Mouse (Mus musculus) myocyte (in vitro differentiated cells): Measurements from ENCODE around the gene Celsr2.

Experiments used
- CEBPB ChIP-seq: IDR thresholded peaks from 2 replicates; pipeline ENCODE4 v1.6.1; 2011; ENCODE audit warnings: mild to moderate bottlenecking, moderate library complexity; ENCODE audit not compliant: poor library complexity, insufficient read depth, severe bottlenecking
- E2F4 ChIP-seq: IDR thresholded peaks from one replicate; pipeline ENCODE4 v1.6.1; 2011; ENCODE audit warnings: mild to moderate bottlenecking, control low read depth, moderate library complexity; ENCODE audit not compliant: insufficient read depth
- MAX ChIP-seq: IDR thresholded peaks from one replicate; pipeline ENCODE4 v1.6.1; 2011; ENCODE audit warnings: low read depth, mild to moderate bottlenecking, control low read depth
- MYOD1 ChIP-seq, 3 experiments: IDR thresholded peaks; one replicate each; pipeline ENCODE4 v1.6.1; 2011; ENCODE audit warnings: control low read depth in 2 of 3, low read depth in 2 of 3, mild to moderate bottlenecking in 2 of 3, moderate library complexity in 1 of 3; ENCODE audit not compliant: insufficient read length in 2 of 3, control insufficient read depth in 1 of 3
- POLR2A ChIP-seq: IDR thresholded peaks from one replicate; pipeline ENCODE4 v1.6.1; 2011; ENCODE audit warnings: low read depth, mild to moderate bottlenecking, control low read depth, moderate library complexity; ENCODE audit not compliant: insufficient read length

DNA sequence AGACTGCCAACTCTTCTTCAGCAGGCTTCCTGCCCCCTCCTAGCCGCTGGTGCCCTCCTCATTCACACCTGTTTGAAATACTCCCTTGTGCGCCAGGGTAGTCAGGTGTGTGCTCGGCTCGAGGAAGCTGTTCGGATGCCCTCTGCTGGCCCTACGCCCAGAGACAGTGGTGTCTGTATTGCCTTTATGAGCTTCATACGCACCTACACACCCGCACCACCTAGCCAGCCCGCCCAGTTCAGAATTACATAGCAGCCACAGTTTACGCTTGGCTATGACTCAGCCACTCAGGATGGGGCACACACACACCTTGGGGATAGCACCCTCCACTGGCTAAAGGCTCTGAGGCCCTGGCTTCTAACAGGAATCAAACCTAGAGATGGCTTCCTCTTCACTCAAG, 43.5 kb upstream of the Celsr2 start:
- TF ChIP-seq POLR2A (no peak), CEBPB (no peak), E2F4 (no peak), MAX (no peak), MYOD1 (IDR thresholded peaks at IDR 0.05; ENCODE audit: control insufficient read depth in 1 of 3, insufficient read length in 2 of 3, low read depth in 2 of 3) (no peak)
